17 mouse cellular contexts compared by ENCODE assay signal in the genomic region with DNA sequence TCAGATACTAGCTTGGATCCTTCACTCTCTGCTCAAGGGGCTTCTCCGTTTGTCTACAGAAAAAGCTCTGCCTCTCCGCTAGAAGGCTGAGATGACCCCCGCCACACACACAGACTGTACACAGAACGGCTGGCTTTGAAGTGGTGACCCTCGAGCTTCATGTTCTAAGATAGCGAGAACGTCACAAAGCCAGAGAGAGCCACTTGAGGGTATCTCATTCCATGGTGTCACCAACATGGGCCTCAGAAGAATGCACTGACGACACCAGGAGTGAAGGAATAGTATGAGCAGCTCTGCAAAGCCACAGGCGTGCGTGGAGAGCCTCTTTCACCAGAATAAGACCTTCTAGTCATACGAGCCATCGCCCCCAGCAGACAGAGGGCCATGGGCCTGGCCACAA. TPM values are rescaled to one million over a fixed set of nuclear protein-coding genes. Genes with fewer than 3 reads are reported as not detected.
"Had no signal": no experiment of that assay in that cellular context is flagged by ENCODE, and none has a peak within 500 bp of the region (broad histone marks: within the 10 kb centered on the region; RNA-seq: fewer than 3 reads in every experiment).

No protein-coding gene starts in this region.

- H3K27me3 ChIP-seq: neural tube, embryonic 15.5 days had no signal

- H3K4me1 ChIP-seq: liver, embryonic 12.5 days had no signal

- H3K36me3 ChIP-seq: limb, embryonic 15.5 days; liver, embryonic 12.5 days had no signal

- H3K4me2 ChIP-seq: limb, embryonic 15.5 days; liver, embryonic 12.5 days; lung, embryonic 14.5 days; neural tube, embryonic 15.5 days had no signal

- ATAC-seq: liver, embryonic 12.5 days had no signal

- H3K4me3 ChIP-seq: limb, embryonic 15.5 days; liver, embryonic 12.5 days; myocyte; neural tube, embryonic 15.5 days had no signal

- H3K27ac ChIP-seq: limb, embryonic 15.5 days; liver, embryonic 12.5 days; neural tube, embryonic 15.5 days had no signal

- H3K9ac ChIP-seq: limb, embryonic 15.5 days; liver, embryonic 12.5 days; lung, embryonic 14.5 days; neural tube, embryonic 15.5 days had no signal

- DNase-seq: kidney, postnatal 36 days; layer of hippocampus, adult 9-11 months; layer of hippocampus, postnatal 36 days; lung, embryonic 14.5 days; lung, postnatal 14 days; midbrain, embryonic 14.5 days; right cerebral cortex, adult 18-20 months; right cerebral cortex, postnatal 25 days; thymus, postnatal 36 days had no signal

- H3K9me3 ChIP-seq: limb, embryonic 15.5 days; liver, embryonic 12.5 days; neural tube, embryonic 15.5 days had no signal

RNA-seq across cellular contexts. Expression of gene Gpr132, which starts 53.5 kb away (rescaled TPM):
- total RNA-seq: layer of hippocampus, adult 18-20 months; layer of hippocampus, postnatal 36 days; left cerebral cortex, postnatal 25 days had no signal
- polyA plus RNA-seq: limb, embryonic 11.5 days; neural tube, embryonic 11.5 days had no signal
